Mouse (Mus musculus) neural tube, embryonic 15.5 days (tissue): ENCODE data around the gene Gm3045. TPM values are rescaled to one million over a fixed set of nuclear protein-coding genes. Genes with fewer than 3 reads are reported as not detected.

ENCODE experiments used
- ATAC-seq: fragments of 200-750 bp; cut with Nextera tagmentation; 2 replicates; pipeline ENCODE4 v1.8.0; 2017; ENCODE audit warnings: mild to moderate bottlenecking, moderate TSS enrichment, moderate library complexity; ENCODE audit not compliant: low FRiP score
- H3K27ac ChIP-seq: fragments of 300-500 bp; sonication (generic); replicated peaks from 2 replicates; pipeline ENCODE4 v1.5.1; 2015; ENCODE audit warnings: mild to moderate bottlenecking, inconsistent platforms
- H3K27me3 ChIP-seq: fragments of 300-500 bp; sonication (generic); replicated peaks from 2 replicates; pipeline ENCODE4 v1.6.1; 2015; ENCODE audit warnings: inconsistent platforms
- H3K36me3 ChIP-seq: fragments of 300-500 bp; sonication (generic); 2 replicates; pipeline ENCODE4 v1.6.1; 2015; ENCODE audit warnings: inconsistent platforms
- H3K4me1 ChIP-seq: fragments of 300-500 bp; sonication (generic); 2 replicates; pipeline ENCODE4 v1.6.1; 2015; ENCODE audit warnings: inconsistent platforms
- H3K4me2 ChIP-seq: fragments of 300-500 bp; sonication (generic); 2 replicates; pipeline ENCODE4 v1.6.1; 2015; ENCODE audit warnings: inconsistent platforms, mild to moderate bottlenecking, moderate library complexity
- H3K4me3 ChIP-seq: fragments of 300-500 bp; sonication (generic); replicated peaks from 2 replicates; pipeline ENCODE4 v1.5.1; 2015; ENCODE audit warnings: mild to moderate bottlenecking, inconsistent platforms
- H3K9ac ChIP-seq: fragments of 300-500 bp; sonication (generic); replicated peaks from 2 replicates; pipeline ENCODE4 v1.6.1; 2015; ENCODE audit warnings: mild to moderate bottlenecking, inconsistent platforms
- H3K9me3 ChIP-seq: fragments of 300-500 bp; sonication (generic); replicated peaks from 2 replicates; pipeline ENCODE4 v1.6.1; 2016; ENCODE audit warnings: inconsistent platforms
- WGBS: fragments of 180-500 bp; shearing (Covaris S2); methylation state at CpG from one replicate; pipeline ENCODE4 v1.1.7; 2015; ENCODE audit warnings: mixed read lengths; 5-methylcytosine and 5-hydroxymethylcytosine counted together
- polyA plus RNA-seq: library from polyadenylated mRNA; unstranded; fragments of >200 nt; fragmentation: Nextera tagmentation; extraction: Ambion mirVana; gene quantifications from 2 replicates; pipeline ENCODE4 v1.2.1, GENCODE M21; 2015

Gene Gm3045
- polyA plus RNA-seq, 1 experiment from 2014 or later = not detected

DNA sequence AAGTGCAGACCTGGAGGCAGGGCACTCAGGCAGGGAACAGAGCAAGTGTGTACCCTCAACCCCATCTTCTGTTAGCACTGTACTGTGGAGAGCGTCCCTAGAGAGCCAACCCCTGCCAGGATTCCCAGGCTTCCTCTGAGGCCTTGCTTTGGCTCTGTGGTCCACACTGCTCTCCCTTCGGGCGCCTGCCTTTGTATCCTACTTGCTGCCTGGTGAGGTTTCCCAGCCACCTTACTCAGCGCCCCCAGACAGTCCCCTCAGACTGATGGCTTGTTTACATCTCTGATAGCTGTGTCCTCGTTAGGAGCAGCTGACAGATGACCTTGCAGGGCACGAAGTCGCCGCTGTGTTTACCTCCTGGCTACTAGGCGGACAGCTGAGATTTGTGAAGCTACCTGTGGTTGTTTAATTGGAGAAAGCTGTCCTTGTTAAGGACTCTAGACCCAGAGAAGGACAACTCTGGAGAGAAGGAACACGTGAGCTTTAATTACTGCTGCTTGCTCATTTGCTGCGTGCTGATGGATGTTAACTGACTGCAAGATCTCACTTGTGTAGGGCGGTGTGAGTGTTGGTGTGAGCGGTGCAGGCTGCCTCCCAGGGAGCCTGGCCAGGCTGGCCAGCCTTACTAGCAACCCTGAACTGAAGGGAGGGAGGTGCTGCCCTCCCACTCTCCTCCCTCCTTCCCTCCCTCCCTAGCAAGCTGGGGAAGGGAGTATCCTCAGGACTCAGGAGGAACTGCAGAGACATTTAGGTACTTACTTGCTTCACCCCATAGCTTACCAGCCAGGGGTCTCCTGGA is 7.5 kb upstream of the Gm3045 start:
- Histone ChIP-seq H3K9me3 (no peaks in the 10 kb centered on the region), H3K27me3 (peaks cover 10% of the 10 kb centered on the region; the same call in 1 of the 2 replicates), H3K4me1 (0 out of 2 replicates have a peak, but pooled peaks cover 8% of the 10 kb centered on the region), H3K4me3 (no peak overlapping the region), H3K9ac (no peak overlapping the region), H3K27ac (no peak overlapping the region), H3K4me2 (no peak overlapping the region), H3K36me3 (no peaks in the 10 kb centered on the region)
- WGBS = 54% methylated on average over 13 of the region's 13 CpGs
- ATAC-seq = no peak

DNA sequence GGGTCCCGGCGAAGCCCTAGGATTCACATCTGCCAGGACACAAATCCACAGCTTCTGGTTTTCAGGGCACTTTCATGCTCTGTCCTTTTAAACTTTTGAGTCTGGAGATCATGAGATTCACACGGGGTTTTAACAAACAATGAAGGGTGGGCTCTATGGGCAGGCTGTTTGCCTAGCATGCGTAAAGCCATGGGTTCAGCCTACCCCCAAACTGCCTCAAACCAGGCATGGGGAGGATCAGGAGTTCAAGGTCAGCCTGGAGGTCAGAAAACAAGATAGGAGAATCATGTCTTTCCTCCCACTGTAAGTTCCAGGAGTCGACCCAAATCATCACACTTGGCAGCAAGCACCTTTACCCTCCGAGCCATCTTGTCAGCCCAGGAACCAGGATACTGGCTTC is 6.9 kb upstream of the Gm3045 start:
- no peak for ATAC-seq
- H3K4me1 ChIP-seq = 0 out of 2 replicates have a peak, but pooled peaks cover 8% of the 10 kb centered on the region
- 80% methylated on average over 6 of the region's 6 CpGs for WGBS

DNA sequence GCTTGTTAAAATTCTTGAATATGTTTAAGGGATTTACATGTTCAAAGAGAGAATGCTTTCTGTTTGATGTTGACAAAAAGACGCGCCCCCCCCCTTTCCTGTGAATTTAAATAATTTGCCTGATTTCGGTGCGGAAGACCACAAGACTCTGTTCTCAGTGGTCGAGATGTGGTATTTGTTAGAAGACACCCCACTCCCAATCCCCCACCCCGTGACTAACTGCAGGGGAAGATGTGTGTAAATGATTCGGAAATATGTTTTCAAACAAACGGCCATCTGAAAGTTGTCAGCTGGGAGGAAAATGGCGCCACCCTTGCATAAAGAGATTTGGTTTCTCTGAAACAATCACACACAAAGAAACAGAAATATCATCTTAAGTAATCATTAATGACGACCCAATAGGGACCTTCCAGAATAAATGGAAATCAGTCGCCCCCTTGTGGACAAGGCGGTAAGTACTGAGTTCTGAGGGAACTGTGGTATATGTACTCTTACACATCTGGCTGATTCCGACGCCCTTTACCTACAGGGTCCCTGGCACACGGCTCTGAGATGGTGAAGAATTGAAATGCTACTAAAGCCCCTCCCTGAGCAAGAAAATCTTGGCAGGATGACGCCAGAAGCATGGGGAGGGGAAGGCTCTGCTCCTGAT is 4.2 kb upstream of the Gm3045 start:
- H3K9me3 ChIP-seq = no peaks in the 10 kb centered on the region
- H3K4me3 ChIP-seq = no peak overlapping the region
- no peaks in the 10 kb centered on the region for H3K36me3 ChIP-seq
- H3K4me2 ChIP-seq = no peak overlapping the region
- no peak for ATAC-seq
- WGBS = 25% methylated on average over 16 of the region's 16 CpGs
- H3K27me3 ChIP-seq = peaks cover 10% of the 10 kb centered on the region; the same call in 1 of the 2 replicates
- no peak overlapping the region for H3K9ac ChIP-seq
- 0 out of 2 replicates have a peak, but pooled peaks cover 8% of the 10 kb centered on the region for H3K4me1 ChIP-seq
- H3K27ac ChIP-seq = no peak overlapping the region

More for the DNA sequence above, 6.9 kb upstream of the Gm3045 start:
- Histone ChIP-seq H3K36me3 (no peaks in the 10 kb centered on the region), H3K4me2 (no peak overlapping the region), H3K27ac (no peak overlapping the region), H3K9ac (no peak overlapping the region), H3K9me3 (no peaks in the 10 kb centered on the region), H3K27me3 (peaks cover 10% of the 10 kb centered on the region; the same call in 1 of the 2 replicates), H3K4me3 (no peak overlapping the region)

DNA sequence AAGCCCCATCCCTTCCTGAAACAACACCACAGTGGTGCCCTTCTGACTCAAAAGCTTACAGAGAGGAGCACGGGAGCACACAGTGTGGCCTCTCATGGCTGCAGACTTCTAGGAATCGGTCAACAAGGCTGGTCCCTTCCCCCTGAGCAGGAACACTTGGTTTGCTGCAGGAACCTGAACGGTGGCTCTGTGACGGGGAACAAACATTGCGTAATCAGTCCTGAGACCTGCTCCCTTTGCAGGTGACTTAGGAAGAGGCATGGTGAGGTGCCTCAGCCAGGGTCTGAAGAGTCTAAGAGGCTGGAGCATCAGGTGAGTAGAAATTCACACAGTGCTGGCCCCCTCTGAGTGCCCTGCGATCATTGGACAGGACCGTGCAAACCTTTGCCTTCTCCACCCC is 463 bp upstream of the Gm3045 start:
- H3K9ac ChIP-seq = no peak overlapping the region
- no peak for ATAC-seq
- H3K9me3 ChIP-seq = no peaks in the 10 kb centered on the region
- H3K4me1 ChIP-seq = 0 out of 2 replicates have a peak, but pooled peaks cover 8% of the 10 kb centered on the region
- H3K36me3 ChIP-seq = no peaks in the 10 kb centered on the region
- no peak overlapping the region for H3K4me3 ChIP-seq
- WGBS = 84% methylated on average over 7 of the region's 7 CpGs
- no peak overlapping the region for H3K4me2 ChIP-seq
- peaks cover 16% of the 10 kb centered on the region; the same call in 1 of the 2 replicates for H3K27me3 ChIP-seq
- no peak overlapping the region for H3K27ac ChIP-seq

DNA sequence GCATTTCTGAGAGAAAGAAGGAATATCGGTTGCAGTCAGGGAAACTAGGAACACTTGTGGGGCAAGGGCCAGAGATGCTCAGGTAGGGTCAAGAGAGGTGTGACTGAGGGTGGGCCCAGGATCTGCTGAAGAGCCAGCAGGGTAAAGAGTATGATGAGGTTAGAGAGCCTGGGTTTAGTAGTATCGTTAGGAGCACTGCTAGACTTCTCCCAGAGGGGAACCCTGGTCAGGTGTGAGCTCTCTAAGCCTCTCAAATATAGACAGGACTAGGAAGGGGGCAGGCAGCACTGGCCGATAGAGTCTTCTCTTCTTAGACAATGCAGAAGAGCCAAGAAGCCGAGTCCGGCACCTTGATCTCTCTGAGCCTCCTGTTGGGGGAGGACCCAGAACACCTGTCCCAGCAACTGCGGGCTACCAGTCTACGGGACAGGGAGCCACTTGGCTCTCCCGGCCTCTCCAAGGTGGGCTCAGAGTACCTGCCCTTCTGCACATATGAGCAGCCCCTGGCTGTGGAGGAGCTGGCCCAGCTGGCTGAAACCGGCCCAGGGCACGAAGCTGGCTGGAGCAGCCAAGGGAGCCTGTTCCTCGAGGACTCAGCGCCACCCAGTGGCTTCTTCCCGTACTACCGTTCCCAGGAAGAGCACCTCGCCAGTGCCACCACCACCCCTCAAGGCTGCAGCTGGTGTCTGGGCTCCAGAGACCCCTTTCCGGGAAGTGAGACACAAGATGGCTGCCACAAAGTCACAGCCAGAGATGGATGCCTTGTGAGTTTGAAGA is 2.5 kb downstream of the Gm3045 start:
- H3K9me3 ChIP-seq = no peaks in the 10 kb centered on the region
- 32% methylated on average over 16 of the region's 16 CpGs for WGBS
- no peak overlapping the region for H3K27ac ChIP-seq
- H3K4me2 ChIP-seq = no peak overlapping the region
- no peak overlapping the region for H3K9ac ChIP-seq
- H3K27me3 ChIP-seq = peaks cover 10% of the 10 kb centered on the region; the same call in 1 of the 2 replicates
- peak; percentile 66 for ATAC-seq
- no peak overlapping the region for H3K4me3 ChIP-seq
- no peaks in the 10 kb centered on the region for H3K36me3 ChIP-seq
- H3K4me1 ChIP-seq = 0 out of 2 replicates have a peak, but pooled peaks cover 6% of the 10 kb centered on the region

DNA sequence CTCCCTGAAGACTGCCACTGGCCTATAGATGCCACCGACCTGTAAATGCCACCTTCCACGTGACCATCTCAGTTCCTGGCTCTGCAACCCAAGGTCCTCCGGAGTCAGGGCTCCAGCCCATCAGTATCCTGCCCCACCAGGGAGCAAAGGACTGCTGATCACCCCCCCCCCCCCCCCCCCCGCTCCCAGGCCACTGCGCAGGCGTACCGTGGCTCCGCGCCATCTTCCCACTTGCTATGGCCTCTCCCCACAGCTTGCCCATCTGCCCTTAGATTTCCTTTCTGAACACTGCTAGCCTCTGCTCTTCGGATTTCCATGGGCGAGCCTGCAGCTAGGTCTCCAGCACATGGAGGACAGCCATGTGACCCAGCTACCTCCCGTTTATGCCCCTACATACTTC is 6.1 kb downstream of the Gm3045 start:
- no peak for ATAC-seq
- Histone ChIP-seq H3K4me1 (0 out of 2 replicates have a peak, but pooled peaks cover 14% of the 10 kb centered on the region), H3K27me3 (peaks cover 26% of the 10 kb centered on the region), H3K4me3 (no peak overlapping the region), H3K9me3 (no peaks in the 10 kb centered on the region), H3K4me2 (no peak overlapping the region), H3K36me3 (no peaks in the 10 kb centered on the region), H3K9ac (no peak overlapping the region), H3K27ac (no peak overlapping the region)
- 72% methylated on average over 10 of the region's 12 CpGs for WGBS

DNA sequence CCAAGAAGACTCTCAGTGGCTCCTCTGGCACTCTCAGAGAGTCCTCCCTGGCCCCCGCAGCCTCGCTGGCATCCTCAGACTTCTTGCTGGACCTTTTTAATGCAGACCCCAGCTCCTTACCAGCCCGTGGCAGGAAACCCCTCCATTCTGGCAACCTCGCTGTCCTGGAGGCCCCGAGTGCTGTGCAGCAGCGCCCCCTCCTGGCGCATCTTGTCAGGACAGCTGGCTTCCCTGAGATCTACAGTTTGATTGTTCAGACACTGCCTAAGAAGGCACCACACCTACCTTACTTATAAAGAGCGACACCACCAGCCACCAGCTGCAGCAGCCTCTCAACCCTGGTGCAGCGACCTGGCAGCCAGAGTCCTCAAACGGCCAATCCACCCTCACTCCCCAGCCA is 7.1 kb downstream of the Gm3045 start:
- 14% methylated on average over 10 of the region's 10 CpGs for WGBS
- Histone ChIP-seq H3K4me1 (peaks cover 22% of the 10 kb centered on the region), H3K4me3 (no peak overlapping the region), H3K9ac (no peak overlapping the region), H3K27ac (no peak overlapping the region), H3K36me3 (no peaks in the 10 kb centered on the region), H3K9me3 (no peaks in the 10 kb centered on the region), H3K4me2 (no peak overlapping the region), H3K27me3 (peaks cover 35% of the 10 kb centered on the region)
- no peak for ATAC-seq

DNA sequence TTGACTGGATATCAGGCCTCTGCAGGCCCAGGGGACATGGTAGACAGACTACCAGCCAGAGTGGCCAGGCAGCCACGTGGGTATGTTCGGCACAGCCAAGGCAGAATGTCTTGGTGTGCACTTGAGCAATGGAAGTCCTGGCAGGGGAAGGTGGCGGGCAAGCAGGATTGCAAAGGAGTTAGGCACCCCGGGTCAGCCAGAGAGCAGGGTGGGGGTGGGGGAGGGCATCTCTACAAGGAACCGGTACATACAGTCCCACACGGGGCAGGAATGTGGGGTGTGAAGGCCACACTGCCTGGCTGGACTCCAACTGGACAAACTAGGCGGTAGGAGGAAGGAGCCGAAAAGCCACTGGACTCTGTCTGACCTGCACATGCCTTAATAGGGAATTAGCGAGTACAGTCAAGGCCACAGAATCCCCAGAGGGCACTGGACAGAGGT is 7.9 kb downstream of the Gm3045 start:
- peaks cover 29% of the 10 kb centered on the region for H3K4me1 ChIP-seq
- no peaks in the 10 kb centered on the region for H3K9me3 ChIP-seq
- no peak for ATAC-seq
- H3K4me3 ChIP-seq = no peak overlapping the region
- no peak overlapping the region for H3K9ac ChIP-seq
- 82% methylated on average over 9 of the region's 9 CpGs for WGBS
- H3K4me2 ChIP-seq = no peak overlapping the region
- no peak overlapping the region for H3K27ac ChIP-seq
- H3K36me3 ChIP-seq = no peaks in the 10 kb centered on the region
- H3K27me3 ChIP-seq = peaks cover 44% of the 10 kb centered on the region

DNA sequence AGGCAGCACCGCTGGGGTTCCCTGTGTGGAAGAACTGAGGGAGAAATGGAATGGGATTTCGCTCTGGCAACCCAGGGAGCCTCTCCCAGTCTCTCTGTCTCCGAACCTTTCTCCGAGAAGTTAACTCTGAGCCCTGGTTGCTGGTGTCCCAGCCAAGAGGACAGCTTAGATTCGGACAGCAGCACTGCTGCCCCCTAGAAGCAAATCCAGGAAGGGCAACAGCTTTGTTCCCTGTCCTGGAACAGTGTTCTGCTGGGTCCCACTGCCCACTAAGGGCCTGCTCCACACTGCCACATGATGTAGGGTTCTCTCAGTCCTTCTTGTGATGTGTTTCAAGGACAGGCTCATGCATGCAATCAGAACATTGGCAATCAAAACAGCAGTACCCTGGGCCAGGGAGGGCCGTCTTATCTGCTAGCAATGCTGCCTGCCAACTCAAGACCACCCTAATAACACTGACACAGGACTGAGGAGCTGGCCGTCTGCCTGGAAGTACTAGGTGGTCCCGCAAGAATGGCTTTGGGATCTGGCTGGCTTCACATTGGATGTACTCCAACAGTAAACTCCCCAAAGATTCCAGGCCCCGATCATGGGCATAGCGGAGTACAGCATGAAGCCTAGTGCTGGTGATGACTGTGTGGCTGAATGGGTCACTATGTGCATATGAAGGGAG is 9.4 kb downstream of the Gm3045 start:
- Histone ChIP-seq H3K4me2 (no peak overlapping the region), H3K4me1 (peaks cover 29% of the 10 kb centered on the region), H3K9me3 (no peaks in the 10 kb centered on the region), H3K9ac (no peak overlapping the region), H3K27ac (no peak overlapping the region), H3K36me3 (no peaks in the 10 kb centered on the region), H3K27me3 (peaks cover 52% of the 10 kb centered on the region), H3K4me3 (no peak overlapping the region)
- 61% methylated on average over 10 of the region's 10 CpGs for WGBS
- ATAC-seq = no peak

DNA sequence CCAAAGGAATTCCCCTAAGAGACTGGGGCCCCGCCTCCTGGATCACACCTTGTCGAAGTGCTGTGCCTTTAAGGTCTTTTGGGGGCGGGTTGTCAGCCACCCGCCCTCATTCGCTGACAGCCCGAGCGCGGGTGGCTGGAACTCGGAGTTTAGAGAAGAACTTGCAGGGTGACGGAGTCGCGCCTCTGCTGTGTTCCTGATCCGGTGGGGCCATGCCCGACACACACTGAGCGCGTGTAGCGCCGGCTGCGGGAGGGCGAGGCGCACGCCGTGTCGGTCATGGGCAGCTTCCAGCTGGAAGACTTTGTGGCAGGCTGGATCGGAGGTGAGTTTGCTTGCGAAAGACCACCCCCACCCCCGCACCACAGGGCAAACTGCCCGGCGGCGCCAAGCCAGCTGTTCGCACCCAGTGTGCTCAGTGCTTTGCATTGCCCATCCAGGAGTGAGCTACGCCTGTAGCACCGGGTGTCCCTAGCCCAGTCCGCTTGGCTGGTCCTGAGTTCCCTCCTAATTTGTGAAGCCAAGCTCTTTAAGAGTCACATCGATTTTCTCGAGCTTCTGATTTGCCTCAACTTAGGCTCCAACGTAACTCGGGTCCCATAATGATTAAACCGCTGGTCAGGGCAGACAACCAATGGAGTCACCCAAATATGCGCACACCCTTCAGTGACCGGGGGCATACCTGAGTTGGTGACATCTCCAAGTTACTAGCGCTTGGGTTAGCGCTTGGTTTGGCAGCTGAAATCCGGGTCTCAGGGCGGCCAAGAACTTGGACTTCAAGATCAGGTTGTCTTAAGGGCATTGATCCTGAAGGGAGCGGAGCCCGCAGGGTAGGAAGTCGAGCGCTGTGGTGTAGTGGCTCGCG is 12.0 kb downstream of the Gm3045 start, which contains the start of gene Slc25a48:
Gene Slc25a48, plus strand, starts transcription at position 145 of the 865 bp plus-strand sequence.
- Histone ChIP-seq H3K27ac (no peak within 1 kb of the TSS), H3K4me2 (peak within 1 kb of the TSS; percentile 67), H3K9me3 (no peaks in the 10 kb centered on the region), H3K9ac (0 out of 2 replicates have a peak within 1 kb of the TSS, but pooled peaks have one; percentile 28), H3K36me3 (no peaks in the 10 kb centered on the region), H3K4me3 (peak within 1 kb of the TSS; percentile 34), H3K27me3 (peaks cover 54% of the 10 kb centered on the region), H3K4me1 (peaks cover 27% of the 10 kb centered on the region)
- no peak for ATAC-seq
- 3% methylated on average over 51 of the region's 51 CpGs for WGBS
